Mouse (Mus musculus): ENCODE results near the gene Fbxl17. TPM values are rescaled to one million over a fixed set of nuclear protein-coding genes. Genes with fewer than 3 reads are reported as not detected.

The Fbxl17 gene
- polyA plus RNA-seq, 1 experiment from 2014 or later, result 22.7 TPM

- 38% methylated on average over 4 of the region's 4 CpGs for WGBS
- Histone ChIP-seq H3K4me2 (ENCODE audit: low read length) (no peak overlapping the region), H3K9me3 (replicated peaks; ENCODE audit: control insufficient read depth, low read length, poor library complexity, severe bottlenecking) (no peaks in the 10 kb centered on the region), H3K4me3 (ENCODE audit: low read depth, low read length) (no peak overlapping the region), H3K27me3 (ENCODE audit: control insufficient read depth, insufficient read depth, low read depth, low read length) (no peaks in the 10 kb centered on the region), H3K4me1 (ENCODE audit: control insufficient read depth, insufficient read depth, low read length) (peaks cover 4% of the 10 kb centered on the region), H3K9ac (ENCODE audit: low read depth, low read length) (no peak overlapping the region), H3K27ac (ENCODE audit: low read length) (no peak overlapping the region), H3K36me3 (ENCODE audit: control insufficient read depth, insufficient read depth, low read length) (no peaks in the 10 kb centered on the region)
- ATAC-seq, result peak; percentile 58; the same call in 1 of the 2 replicates
These were observed 270.7 kb downstream of the Fbxl17 start for GRCm38 (mm10) chr17:63229111-63229510.

- Histone ChIP-seq H3K4me3 (ENCODE audit: low read depth, low read length) (no peak overlapping the region), H3K9me3 (replicated peaks; ENCODE audit: control insufficient read depth, low read length, poor library complexity, severe bottlenecking) (no peaks in the 10 kb centered on the region), H3K4me1 (ENCODE audit: control insufficient read depth, insufficient read depth, low read length) (peaks cover 4% of the 10 kb centered on the region), H3K4me2 (ENCODE audit: low read length) (no peak overlapping the region), H3K9ac (ENCODE audit: low read depth, low read length) (no peak overlapping the region), H3K27me3 (ENCODE audit: control insufficient read depth, insufficient read depth, low read depth, low read length) (no peaks in the 10 kb centered on the region), H3K36me3 (ENCODE audit: control insufficient read depth, insufficient read depth, low read length) (no peaks in the 10 kb centered on the region), H3K27ac (ENCODE audit: low read length) (no peak overlapping the region)
- ATAC-seq, result no peak
- 42% methylated on average over 2 of the region's 2 CpGs for WGBS
These were observed 273.4 kb downstream of the Fbxl17 start for GRCm38 (mm10) chr17:63226380-63226779.

GRCm38 (mm10) chr17:63225959-63226358 is 273.9 kb downstream of the Fbxl17 start:
- H3K4me1 ChIP-seq (ENCODE audit: control insufficient read depth, insufficient read depth, low read length), result peaks cover 4% of the 10 kb centered on the region
- no peaks in the 10 kb centered on the region for H3K36me3 ChIP-seq (ENCODE audit: control insufficient read depth, insufficient read depth, low read length)
- no peaks in the 10 kb centered on the region for H3K9me3 ChIP-seq (replicated peaks; ENCODE audit: control insufficient read depth, low read length, poor library complexity, severe bottlenecking)
- no peak for ATAC-seq
- no peak overlapping the region for H3K27ac ChIP-seq (ENCODE audit: low read length)
- WGBS, result 97% methylated on average over 1 of the region's 1 CpGs
- H3K27me3 ChIP-seq (ENCODE audit: control insufficient read depth, insufficient read depth, low read depth, low read length), result no peaks in the 10 kb centered on the region
- no peak overlapping the region for H3K4me2 ChIP-seq (ENCODE audit: low read length)
- no peak overlapping the region for H3K9ac ChIP-seq (ENCODE audit: low read depth, low read length)
- no peak overlapping the region for H3K4me3 ChIP-seq (ENCODE audit: low read depth, low read length)

GRCm38 (mm10) chr17:63223675-63224074 is 276.1 kb downstream of the Fbxl17 start:
- H3K27me3 ChIP-seq (ENCODE audit: control insufficient read depth, insufficient read depth, low read depth, low read length), result no peaks in the 10 kb centered on the region
- H3K4me2 ChIP-seq (ENCODE audit: low read length), result no peak overlapping the region
- 53% methylated on average over 4 of the region's 4 CpGs for WGBS
- no peak overlapping the region for H3K9ac ChIP-seq (ENCODE audit: low read depth, low read length)
- H3K4me3 ChIP-seq (ENCODE audit: low read depth, low read length), result no peak overlapping the region
- H3K9me3 ChIP-seq (replicated peaks; ENCODE audit: control insufficient read depth, low read length, poor library complexity, severe bottlenecking), result no peaks in the 10 kb centered on the region
- 0 out of 2 replicates have a peak, but pooled peaks cover 2% of the 10 kb centered on the region for H3K4me1 ChIP-seq (ENCODE audit: control insufficient read depth, insufficient read depth, low read length)
- H3K36me3 ChIP-seq (ENCODE audit: control insufficient read depth, insufficient read depth, low read length), result no peaks in the 10 kb centered on the region
- no peak for ATAC-seq
- no peak overlapping the region for H3K27ac ChIP-seq (ENCODE audit: low read length)

- no peaks in the 10 kb centered on the region for H3K9me3 ChIP-seq (replicated peaks; ENCODE audit: control insufficient read depth, low read length, poor library complexity, severe bottlenecking)
- no peak overlapping the region for H3K9ac ChIP-seq (ENCODE audit: low read depth, low read length)
- H3K27me3 ChIP-seq (ENCODE audit: control insufficient read depth, insufficient read depth, low read depth, low read length), result no peaks in the 10 kb centered on the region
- H3K36me3 ChIP-seq (ENCODE audit: control insufficient read depth, insufficient read depth, low read length), result no peaks in the 10 kb centered on the region
- 90% methylated on average over 3 of the region's 3 CpGs for WGBS
- 0 out of 2 replicates have a peak, but pooled peaks cover 2% of the 10 kb centered on the region for H3K4me1 ChIP-seq (ENCODE audit: control insufficient read depth, insufficient read depth, low read length)
- H3K27ac ChIP-seq (ENCODE audit: low read length), result no peak overlapping the region
- no peak overlapping the region for H3K4me2 ChIP-seq (ENCODE audit: low read length)
- H3K4me3 ChIP-seq (ENCODE audit: low read depth, low read length), result no peak overlapping the region
- ATAC-seq, result no peak
These were observed 278.2 kb downstream of the Fbxl17 start for GRCm38 (mm10) chr17:63221632-63222031.

- no peak overlapping the region for H3K4me3 ChIP-seq (ENCODE audit: low read depth, low read length)
- no peak overlapping the region for H3K4me2 ChIP-seq (ENCODE audit: low read length)
- 61% methylated on average over 5 of the region's 5 CpGs for WGBS
- no peak overlapping the region for H3K9ac ChIP-seq (ENCODE audit: low read depth, low read length)
- ATAC-seq, result no peak
- H3K4me1 ChIP-seq (ENCODE audit: control insufficient read depth, insufficient read depth, low read length), result 0 out of 2 replicates have a peak, but pooled peaks cover 2% of the 10 kb centered on the region
- no peaks in the 10 kb centered on the region for H3K9me3 ChIP-seq (replicated peaks; ENCODE audit: control insufficient read depth, low read length, poor library complexity, severe bottlenecking)
- H3K36me3 ChIP-seq (ENCODE audit: control insufficient read depth, insufficient read depth, low read length), result no peaks in the 10 kb centered on the region
- H3K27ac ChIP-seq (ENCODE audit: low read length), result no peak overlapping the region
- H3K27me3 ChIP-seq (ENCODE audit: control insufficient read depth, insufficient read depth, low read depth, low read length), result no peaks in the 10 kb centered on the region
These were observed 279.0 kb downstream of the Fbxl17 start for GRCm38 (mm10) chr17:63220821-63221220.

- 80% methylated on average over 1 of the region's 1 CpGs for WGBS
- no peaks in the 10 kb centered on the region for H3K27me3 ChIP-seq (ENCODE audit: control insufficient read depth, insufficient read depth, low read depth, low read length)
- no peak for ATAC-seq
These were observed 282.8 kb downstream of the Fbxl17 start for GRCm38 (mm10) chr17:63217016-63217415.

GRCm38 (mm10) chr17:63212018-63212417 is 287.8 kb downstream of the Fbxl17 start:
- no peaks in the 10 kb centered on the region for H3K36me3 ChIP-seq (ENCODE audit: control insufficient read depth, insufficient read depth, low read length)
- 91% methylated on average over 4 of the region's 4 CpGs for WGBS

More at GRCm38 (mm10) chr17:63217016-63217415, 282.8 kb downstream of the Fbxl17 start:
- H3K9ac ChIP-seq (ENCODE audit: low read depth, low read length), result no peak overlapping the region
- H3K36me3 ChIP-seq (ENCODE audit: control insufficient read depth, insufficient read depth, low read length), result no peaks in the 10 kb centered on the region
- no peaks in the 10 kb centered on the region for H3K9me3 ChIP-seq (replicated peaks; ENCODE audit: control insufficient read depth, low read length, poor library complexity, severe bottlenecking)
- no peak overlapping the region for H3K27ac ChIP-seq (ENCODE audit: low read length)
- no peak overlapping the region for H3K4me3 ChIP-seq (ENCODE audit: low read depth, low read length)
- H3K4me1 ChIP-seq (ENCODE audit: control insufficient read depth, insufficient read depth, low read length), result 0 out of 2 replicates have a peak, but pooled peaks cover 2% of the 10 kb centered on the region
- no peak overlapping the region for H3K4me2 ChIP-seq (ENCODE audit: low read length)

GRCm38 (mm10) chr17:63209151-63209550 is 290.7 kb downstream of the Fbxl17 start:
- no peak for ATAC-seq
- Histone ChIP-seq H3K27ac (ENCODE audit: low read length) (no peak overlapping the region), H3K4me1 (ENCODE audit: control insufficient read depth, insufficient read depth, low read length) (no peaks in the 10 kb centered on the region; the same call in 1 of the 2 replicates), H3K36me3 (ENCODE audit: control insufficient read depth, insufficient read depth, low read length) (no peaks in the 10 kb centered on the region), H3K4me3 (ENCODE audit: low read depth, low read length) (no peak overlapping the region), H3K27me3 (ENCODE audit: control insufficient read depth, insufficient read depth, low read depth, low read length) (no peaks in the 10 kb centered on the region), H3K9ac (ENCODE audit: low read depth, low read length) (no peak overlapping the region), H3K4me2 (ENCODE audit: low read length) (no peak overlapping the region), H3K9me3 (replicated peaks; ENCODE audit: control insufficient read depth, low read length, poor library complexity, severe bottlenecking) (no peaks in the 10 kb centered on the region)
- 70% methylated on average over 6 of the region's 6 CpGs for WGBS

More at GRCm38 (mm10) chr17:63212018-63212417, 287.8 kb downstream of the Fbxl17 start:
- H3K4me1 ChIP-seq (ENCODE audit: control insufficient read depth, insufficient read depth, low read length), result no peaks in the 10 kb centered on the region
- H3K9ac ChIP-seq (ENCODE audit: low read depth, low read length), result no peak overlapping the region
- H3K9me3 ChIP-seq (replicated peaks; ENCODE audit: control insufficient read depth, low read length, poor library complexity, severe bottlenecking), result no peaks in the 10 kb centered on the region
- H3K27ac ChIP-seq (ENCODE audit: low read length), result no peak overlapping the region
- ATAC-seq, result no peak
- H3K4me2 ChIP-seq (ENCODE audit: low read length), result no peak overlapping the region
- H3K27me3 ChIP-seq (ENCODE audit: control insufficient read depth, insufficient read depth, low read depth, low read length), result no peaks in the 10 kb centered on the region
- H3K4me3 ChIP-seq (ENCODE audit: low read depth, low read length), result no peak overlapping the region

All from midbrain, embryonic 16.5 days (tissue).